Mouse (Mus musculus) CD4-positive, CD25-positive, alpha-beta regulatory T cell, adult 2 months (primary cell): Measurements from ENCODE around the gene Zfp82.

Experiments
- DNase-seq: peaks from one replicate; pipeline ENCODE4 v3.0.0-alpha.2; 2012; ENCODE audit warnings: low read depth, low spot score

The Zfp82 gene

GRCm38 (mm10) chr7:30048126-30048525, 24.6 kb downstream of the Zfp82 start:
- DNase-seq, result no peak

- DNase-seq, result no peak
Measured at GRCm38 (mm10) chr7:30044354-30044753, 28.3 kb downstream of the Zfp82 start.

DNA sequence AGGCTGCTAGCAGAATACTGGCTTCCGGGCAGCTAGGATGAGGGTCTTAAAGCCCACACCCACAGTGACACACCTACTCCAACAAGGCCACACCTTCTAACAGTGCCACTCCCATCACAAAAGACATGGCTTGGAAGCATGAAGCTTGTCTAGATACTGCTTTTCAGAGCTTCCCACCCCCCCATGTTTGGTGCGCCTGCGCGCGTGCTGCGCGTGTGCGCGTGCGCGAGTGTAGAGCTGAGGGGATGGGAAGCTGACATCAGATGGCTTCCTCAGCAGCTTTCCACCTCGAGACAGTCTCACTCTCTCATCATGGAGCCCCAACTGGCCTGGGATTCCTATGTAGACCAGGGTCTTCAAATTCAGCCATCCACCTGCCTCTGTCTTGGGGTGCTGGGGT, 38.4 kb downstream of the Zfp82 start:
- DNase-seq, result no peak

GRCm38 (mm10) chr7:30031379-30031778, 41.3 kb downstream of the Zfp82 start:
- DNase-seq, result no peak

GRCm38 (mm10) chr7:30030677-30031076, 42.0 kb downstream of the Zfp82 start:
- DNase-seq, result no peak

GRCm38 (mm10) chr7:30028572-30028971, 44.1 kb downstream of the Zfp82 start:
- DNase-seq, result no peak

DNA sequence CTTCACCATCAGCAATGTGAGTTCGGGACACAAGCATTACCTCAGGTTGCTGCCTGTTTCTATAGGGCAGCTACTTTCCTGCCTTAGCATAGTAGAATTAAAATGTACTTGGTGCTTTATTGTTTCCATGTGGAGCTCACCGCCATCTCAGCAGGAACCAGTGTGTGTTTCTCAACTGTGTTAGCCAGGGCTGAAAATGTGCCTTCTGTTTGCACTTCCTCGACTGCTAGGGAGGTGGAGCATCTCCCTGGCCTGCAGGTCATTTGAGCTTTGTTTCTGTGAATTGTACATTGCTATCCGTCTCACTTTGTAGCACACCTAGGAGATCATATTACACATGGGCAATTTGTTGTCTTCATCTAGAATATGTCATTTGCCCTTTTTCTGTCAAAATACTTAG, 45.4 kb downstream of the Zfp82 start:
- no peak for DNase-seq

DNA sequence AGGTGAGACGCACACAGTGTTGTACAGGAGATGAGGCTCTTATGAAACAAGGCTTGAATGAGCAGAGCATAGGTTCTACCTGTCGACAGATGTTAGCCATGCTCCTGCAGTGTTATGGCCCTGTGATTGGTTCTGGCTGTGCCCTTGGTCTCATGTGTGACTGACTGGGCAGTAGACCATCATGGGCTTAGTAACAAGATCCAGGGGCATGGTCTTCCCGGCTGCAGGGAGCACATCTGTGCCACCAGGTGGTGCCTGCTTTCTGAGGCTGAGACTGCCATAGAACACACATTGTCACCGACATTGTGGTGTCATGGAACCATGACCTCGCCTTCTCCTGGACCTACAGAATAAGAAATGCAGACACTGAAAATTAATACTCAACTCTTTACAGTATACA, 47.3 kb downstream of the Zfp82 start:
- peak; percentile 26 for DNase-seq

DNA sequence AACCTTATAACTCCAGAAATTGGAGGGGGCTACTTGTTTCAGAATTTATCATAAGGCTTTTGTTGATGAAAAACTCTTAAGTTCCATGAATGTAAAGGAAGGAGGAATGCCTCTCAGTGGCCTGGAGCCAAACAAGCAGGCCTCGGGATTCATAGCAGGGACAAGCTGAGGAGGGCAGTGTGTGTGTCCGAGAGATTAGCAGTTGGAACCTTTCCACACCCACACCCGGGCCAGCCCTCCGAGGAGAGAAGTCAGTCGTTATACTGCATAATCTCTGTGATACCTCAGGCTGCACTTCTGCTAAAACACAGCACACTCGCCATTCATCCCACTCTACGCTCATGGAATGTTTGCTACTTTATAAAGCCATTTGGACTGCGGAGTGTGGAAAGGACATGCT, 48.9 kb downstream of the Zfp82 start:
- DNase-seq, result no peak

DNA sequence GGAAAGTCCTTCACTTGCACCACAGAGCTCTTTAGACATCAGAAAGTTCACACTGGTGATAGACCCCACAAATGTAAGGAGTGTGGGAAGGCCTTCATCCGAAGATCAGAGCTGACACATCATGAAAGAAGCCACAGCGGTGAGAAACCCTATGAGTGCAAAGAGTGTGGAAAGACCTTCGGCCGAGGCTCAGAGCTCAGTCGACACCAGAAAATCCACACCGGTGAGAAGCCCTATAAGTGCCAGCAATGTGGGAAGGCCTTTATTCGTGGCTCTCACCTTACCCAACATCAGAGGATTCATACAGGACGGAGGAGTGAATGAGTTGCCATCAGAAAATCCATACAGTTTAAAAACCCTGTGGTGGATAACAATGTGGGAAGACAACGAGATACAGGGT, 49.4 kb downstream of the Zfp82 start:
- DNase-seq, result no peak

DNA sequence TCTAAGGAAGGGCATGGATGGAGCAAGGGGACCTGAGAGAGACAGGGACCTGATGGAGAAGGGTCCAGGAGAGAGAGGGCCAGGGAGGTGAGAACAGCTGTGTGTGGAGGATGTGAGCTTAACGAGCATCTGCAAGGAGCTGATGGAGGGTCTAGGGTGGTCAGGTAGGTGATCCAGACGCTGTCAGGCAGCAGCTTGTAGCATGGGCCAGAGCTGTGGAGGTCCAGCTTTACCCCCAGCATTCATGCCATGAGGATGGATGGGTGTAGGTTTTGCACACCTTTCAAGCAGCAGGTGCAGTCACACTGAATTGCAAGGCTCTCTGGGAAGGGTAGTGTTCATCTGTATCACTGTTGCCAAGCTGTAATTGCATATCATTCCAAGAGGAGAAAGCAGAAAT, 53.2 kb downstream of the Zfp82 start:
- no peak for DNase-seq

DNA sequence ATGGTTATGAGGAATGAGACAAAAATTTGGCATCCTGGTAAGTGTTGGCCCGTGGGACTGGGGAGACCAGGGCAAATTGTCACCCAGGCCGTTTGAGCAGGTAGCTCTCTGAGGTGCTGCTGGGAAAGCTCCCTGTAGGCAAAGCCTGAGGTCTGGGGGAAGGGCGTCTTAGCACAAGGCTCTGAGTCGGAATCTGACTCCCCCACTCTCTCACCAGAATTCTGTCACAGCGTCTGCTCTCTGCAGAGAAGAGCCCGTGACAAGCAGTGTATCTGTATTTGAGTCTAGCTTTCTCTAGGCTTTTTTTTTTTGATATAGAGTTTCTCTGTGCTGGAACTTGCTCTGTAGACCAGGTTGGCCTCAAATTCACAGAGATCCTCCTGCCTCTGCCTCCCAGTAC, 55.5 kb downstream of the Zfp82 start:
- DNase-seq, result no peak

DNA sequence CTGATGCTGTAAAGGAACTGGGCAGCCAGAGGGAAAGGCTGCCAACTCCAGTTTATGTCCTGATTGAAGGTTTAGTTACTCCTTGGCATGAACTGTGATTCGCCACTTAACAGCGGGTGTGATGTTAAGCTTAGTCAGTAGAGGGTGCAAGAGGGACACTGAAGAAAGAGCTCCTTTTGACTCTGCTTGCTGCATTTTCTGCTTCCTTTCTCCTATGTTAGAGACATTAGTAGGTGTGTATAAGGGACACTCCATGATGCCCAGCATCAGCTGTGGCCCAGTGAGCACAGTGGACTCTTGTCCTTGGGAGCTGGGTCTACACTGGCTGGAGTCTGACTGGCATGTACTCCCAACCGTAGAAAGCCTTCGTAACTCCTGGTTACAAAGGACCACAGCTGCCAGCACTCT, 59.7 kb downstream of the Zfp82 start:
- DNase-seq, result peak; percentile 69

GRCm38 (mm10) chr7:30010551-30011195, 62.0 kb downstream of the Zfp82 start:
- no peak for DNase-seq

- no peak for DNase-seq
Measured at GRCm38 (mm10) chr7:30009321-30010085, 63.2 kb downstream of the Zfp82 start.

DNA sequence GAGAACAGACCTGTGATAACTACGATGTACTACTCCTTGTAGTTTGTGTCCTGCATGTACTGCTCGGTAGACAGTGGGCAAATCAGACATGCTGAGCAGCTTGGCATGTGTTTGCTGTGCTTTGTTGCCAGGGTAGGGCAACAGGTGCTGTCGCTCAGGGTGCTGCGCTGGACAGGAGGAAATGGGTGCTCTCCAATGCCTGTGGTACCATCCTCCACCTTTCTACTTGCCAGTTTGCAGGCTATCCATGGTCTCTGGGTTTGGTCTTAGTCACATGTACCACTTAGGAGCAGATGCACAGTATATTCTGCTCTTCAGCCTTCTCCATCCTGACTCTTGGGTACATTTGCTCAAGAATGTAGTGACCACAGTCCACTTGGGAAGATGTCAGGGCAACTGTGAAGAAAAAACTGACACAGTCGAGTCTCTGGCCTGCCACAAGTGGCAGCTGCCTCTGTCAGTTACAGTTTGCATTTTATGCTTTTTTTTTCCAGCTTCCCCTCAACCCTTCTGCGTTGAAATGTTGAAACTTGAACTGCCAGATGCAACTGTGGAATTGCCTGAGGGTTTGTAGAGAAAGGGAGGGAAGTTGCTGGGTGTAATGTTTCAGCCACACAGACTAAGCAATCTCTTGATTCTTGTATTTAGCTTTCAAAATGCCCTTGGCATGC, 64.5 kb downstream of the Zfp82 start:
- no peak for DNase-seq

DNA sequence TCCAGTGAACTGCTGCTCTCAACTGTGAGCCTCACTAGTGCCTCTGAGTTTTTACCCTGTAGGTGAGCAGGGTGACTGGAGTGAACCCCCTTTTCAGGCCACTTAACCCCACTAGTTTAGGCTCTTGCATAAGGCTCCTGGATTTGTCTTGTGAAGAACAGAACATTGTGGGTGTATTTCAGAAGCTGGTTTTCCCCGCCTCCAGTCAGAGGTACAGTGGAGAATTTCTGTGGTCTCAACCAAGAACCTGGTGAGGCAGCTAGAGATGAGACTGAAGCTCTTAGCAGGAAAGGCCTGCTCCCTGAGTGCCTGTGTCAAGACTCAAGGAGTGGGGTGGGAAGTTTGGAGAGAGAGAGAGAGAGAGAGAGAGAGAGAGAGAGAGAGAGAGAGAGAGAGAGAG, 65.1 kb downstream of the Zfp82 start:
- no peak for DNase-seq
